Mouse (Mus musculus) erythroblast, embryonic 14.5 days (primary cell): ENCODE data around the gene Trim67.

Experiments used
- GATA1 ChIP-seq: IDR thresholded peaks from 2 replicates; pipeline ENCODE4 v1.6.1; 2012; ENCODE audit warnings: low read length, inconsistent platforms, mixed read lengths
- TAL1 ChIP-seq: IDR thresholded peaks from 3 replicates; pipeline ENCODE4 v1.6.1; 2012; ENCODE audit warnings: low read length, inconsistent platforms, mixed read lengths

DNA sequence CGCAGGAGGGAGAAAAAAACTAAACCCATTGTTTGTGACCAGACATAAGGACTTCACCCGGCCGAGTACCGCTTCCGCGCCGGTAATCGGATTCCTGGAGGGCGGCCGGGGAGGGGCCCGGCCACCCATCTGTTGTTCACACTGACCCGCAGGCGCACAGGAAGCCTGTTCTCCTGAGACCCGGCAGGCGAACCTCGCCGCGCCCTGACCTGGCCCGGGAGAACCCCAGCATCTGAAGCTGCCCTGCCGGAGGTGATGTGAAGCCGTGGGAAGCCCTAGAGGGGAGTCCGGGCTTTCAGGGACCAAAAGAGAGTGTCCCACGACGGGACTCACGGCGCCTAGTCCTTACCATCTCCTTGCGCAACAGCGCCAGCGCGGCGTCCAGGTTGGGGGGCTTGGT is 41.7 kb upstream of the Trim67 start:
- no peak for TF ChIP-seq GATA1
- TF ChIP-seq TAL1 = no peak
